Mouse (Mus musculus) retina, adult 2 months (tissue): Measurements from ENCODE around the gene Tars2.

Experiments
- DNase-seq: peaks from one replicate; pipeline ENCODE4 v3.0.0-alpha.2; 2012; ENCODE audit warnings: low read depth, low spot score

Gene Tars2

DNA sequence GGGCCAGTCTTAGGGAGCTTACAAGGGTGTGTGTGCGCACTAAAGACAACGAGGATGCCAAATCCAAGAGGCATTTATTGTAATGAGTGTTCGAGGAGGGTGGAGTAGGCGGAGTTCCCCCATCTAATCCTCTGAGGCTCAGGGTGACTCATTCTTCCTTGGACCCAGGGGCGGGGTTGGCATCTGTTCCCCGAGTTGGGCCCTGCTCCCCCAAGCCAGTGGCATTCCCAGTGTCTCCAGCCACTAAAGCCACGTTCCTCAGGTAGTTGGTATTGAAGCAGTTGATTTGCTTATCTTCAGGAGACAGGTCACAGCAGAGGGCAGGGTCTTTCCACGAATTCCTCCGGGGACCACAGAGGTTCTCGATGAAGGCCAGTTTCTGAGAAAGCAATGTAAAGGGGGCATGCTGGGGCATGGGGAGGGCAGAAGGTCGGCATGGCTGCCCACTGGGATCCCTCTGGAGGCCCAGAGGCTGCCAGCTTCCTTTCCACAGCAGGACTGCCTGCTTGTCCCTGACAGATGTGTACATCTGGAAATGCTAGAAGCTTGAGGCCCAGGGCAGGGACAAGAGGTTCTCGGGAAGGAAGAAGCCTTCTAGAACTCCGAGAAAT, 25.8 kb downstream of the Tars2 start:
- DNase-seq: no peak

DNA sequence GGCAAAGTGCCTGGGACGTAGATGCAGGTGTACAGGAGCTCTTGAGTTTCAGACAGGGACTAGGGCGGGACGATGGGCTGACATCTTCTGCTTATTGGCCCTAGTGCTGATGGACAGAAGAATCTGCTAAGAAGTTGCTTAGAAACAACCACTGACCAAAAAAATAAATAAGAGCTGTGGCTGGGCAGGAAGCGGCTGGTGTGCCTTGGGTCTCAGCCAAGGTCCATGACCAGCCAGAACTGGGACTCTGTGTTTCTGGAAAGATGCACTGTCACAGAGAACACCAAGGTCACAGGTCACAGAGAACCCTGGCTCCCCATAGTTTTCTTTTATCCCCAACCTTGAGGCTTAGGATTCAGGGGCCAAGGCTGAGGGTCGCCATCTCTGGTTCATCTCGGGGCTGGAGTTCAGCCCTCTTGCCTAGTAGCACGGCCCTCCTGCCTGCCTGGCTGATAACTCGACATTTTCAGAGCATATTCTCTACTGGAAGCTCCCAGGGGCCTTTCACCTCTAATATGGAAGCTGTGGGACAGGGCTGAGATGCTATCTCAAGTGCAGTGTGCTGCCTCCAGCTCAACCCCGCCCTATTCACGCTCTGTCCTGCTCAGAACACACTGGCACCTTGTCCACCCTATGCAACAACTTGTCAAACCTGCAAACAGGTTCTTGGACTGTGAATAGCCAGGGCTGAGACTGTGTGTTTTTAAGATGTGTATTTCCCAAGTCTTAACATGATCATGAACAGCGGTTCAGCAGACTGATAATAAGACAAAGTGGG, 27.1 kb downstream of the Tars2 start:
- no peak for DNase-seq

GRCm38 (mm10) chr3:95732297-95732696, 27.7 kb downstream of the Tars2 start:
- DNase-seq: no peak

DNA sequence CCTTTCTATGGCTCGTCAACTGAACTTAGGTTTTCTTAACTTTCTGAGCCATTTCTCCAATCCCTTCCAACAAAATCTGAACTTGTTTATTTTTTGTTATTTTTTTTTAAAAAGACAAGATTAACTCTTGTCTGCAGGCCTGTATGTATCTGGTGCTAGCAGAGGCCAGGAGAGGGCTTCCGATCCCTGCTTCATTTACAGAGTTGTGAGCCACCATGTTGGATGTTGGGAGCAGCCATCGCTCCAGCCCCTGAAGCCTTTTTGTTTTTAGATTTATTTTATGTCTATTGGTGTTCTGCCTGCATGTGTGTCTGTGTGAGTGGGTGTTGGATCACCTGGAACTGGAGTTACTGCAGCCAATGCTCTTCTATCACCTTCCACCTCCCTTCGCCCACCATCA, 28.2 kb downstream of the Tars2 start:
- no peak for DNase-seq

DNA sequence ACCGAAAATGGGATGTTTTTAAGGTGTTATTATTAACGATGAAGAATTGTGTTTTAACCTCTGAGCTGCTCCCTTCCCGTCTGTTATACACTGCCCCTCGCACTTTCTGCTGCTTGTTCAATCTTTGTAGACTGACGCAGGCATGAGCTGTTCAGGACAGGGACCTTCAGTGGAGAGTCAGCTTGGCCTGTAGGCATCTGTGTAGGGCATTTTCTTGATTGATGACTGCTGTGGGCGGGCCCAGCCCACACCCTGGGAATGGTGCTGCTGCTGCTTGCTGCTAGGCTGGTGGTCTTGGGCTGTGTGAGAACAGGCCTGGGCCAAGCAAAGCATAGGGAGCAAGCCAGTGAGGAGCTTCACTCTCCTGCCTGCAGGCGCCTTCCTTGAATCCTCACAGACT, 29.6 kb downstream of the Tars2 start:
- no peak for DNase-seq

- no peak for DNase-seq
Measured at GRCm38 (mm10) chr3:95728906-95729305, 31.1 kb downstream of the Tars2 start.

GRCm38 (mm10) chr3:95726696-95727358, 33.2 kb downstream of the Tars2 start:
- no peak for DNase-seq

DNA sequence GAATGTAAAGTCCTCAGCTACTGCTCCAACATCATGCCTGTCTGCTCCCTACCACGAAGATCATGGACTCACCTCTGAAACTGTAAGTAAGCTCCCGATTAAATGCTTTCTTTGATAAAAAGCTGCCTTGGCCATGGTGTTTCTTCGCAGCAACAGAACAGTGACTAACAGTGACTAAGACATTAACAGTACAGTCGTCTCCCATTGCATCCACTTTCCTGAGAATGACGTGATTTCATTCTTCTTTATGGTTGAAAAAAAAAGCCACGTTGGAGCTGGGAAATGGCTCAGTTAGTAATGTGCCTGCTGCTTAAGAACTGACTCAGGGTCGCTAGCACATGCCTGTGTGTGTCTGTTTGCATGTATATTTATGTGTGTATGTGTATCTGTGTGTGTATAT, 34.1 kb downstream of the Tars2 start:
- DNase-seq: no peak

GRCm38 (mm10) chr3:95722386-95722785, 37.6 kb downstream of the Tars2 start:
- no peak for DNase-seq

DNA sequence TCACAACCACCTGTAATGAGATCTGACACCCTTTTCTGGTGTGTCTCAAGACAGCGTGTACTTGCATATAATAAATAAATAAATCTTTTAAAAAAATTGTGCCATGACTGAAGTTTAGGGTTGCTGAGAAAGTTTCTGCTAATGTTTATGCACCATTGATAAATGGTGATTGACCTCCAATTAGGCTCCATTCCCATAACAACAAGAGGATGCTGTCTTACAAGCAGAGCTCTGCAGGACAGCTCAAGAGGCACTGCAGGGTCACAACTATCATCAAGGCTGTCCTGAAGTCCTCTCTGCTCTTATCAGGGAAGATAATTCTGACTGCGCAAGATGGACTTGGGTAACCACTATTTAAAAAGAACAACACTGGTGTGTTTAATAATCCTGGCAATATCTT, 41.9 kb downstream of the Tars2 start:
- DNase-seq: no peak

- DNase-seq: no peak
Measured at GRCm38 (mm10) chr3:95716075-95716474, 43.9 kb downstream of the Tars2 start.

DNA sequence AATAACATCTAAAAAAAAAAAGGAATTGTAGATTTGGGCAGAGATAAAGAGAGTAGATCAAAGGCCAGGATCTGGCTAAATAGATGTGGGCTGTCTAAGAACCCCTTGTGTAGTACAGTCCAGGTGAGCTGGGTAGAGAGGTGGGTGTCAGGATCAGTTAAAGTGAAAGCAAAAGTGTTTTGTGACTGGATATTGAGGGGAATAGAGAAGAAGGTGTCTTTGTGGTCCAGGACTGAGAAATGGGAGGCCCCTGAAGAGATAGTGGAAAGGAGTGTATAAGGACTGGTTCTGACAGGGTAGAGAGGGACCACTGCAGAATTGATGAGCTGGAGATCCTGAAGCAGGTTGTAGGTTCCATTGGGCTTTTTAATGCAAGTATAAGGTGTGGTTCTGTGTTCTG, 50.0 kb downstream of the Tars2 start:
- DNase-seq: no peak

GRCm38 (mm10) chr3:95709044-95709443, 51.0 kb downstream of the Tars2 start:
- DNase-seq: no peak

DNA sequence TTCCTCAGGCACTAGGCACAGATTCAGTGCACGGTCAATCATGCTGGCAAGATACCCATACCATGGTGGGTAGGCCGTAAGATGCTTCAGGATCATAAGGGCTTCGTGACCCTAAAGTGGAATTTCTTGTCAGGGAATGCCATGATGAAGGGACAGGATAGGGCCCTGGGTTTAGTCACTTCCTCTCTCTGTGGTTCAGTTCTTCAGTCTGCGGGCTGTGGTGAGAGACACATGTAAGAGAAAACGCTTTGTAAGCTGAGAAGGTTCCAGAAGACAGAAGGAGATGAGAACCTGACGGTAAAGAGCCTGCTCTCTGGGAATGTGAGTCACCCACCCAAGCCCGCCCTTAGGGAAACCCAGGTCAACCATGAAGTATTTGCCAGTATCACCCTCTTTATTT, 52.5 kb downstream of the Tars2 start:
- DNase-seq: no peak

DNA sequence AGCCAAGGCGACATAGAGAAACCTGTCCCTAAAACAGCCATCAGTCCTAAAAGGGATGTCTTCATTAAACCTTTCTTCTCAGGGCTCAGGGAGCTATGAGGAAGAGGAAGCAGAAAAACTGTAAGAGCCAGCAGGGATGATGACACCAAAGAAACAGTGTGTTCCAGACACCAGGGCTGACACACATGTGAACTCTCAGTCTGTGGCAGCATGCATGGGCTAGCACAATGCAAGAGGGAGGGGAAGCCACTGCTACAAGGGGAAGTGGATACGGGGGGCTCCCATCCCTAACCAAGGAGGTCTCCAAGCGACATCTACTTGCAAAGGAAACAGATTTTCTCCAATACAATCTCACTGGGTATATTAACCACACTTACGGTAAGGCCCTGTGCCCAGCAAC, 53.7 kb downstream of the Tars2 start:
- no peak for DNase-seq

DNA sequence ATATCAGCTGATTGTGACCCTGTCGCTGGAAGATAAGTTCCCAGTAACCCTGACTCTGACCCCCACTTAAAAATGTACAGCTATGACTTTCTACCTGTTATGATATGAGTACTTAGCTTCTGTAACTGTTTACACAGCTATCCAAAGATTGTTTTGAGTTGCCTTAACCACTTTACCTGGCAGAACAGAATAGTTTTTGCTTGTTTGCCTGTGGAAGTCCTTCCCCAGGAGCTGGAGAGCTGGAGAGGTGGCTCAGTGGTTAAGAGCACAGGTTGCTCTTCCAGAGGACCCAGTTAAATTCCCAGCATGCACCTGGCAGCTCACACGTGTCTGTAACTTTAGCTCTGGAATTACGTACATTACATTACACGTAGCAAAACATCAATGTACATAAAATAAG, 55.4 kb downstream of the Tars2 start:
- no peak for DNase-seq

- no peak for DNase-seq
Measured at GRCm38 (mm10) chr3:95703276-95703675, 56.7 kb downstream of the Tars2 start.

- DNase-seq: no peak
Measured at GRCm38 (mm10) chr3:95701877-95702540, 58.0 kb downstream of the Tars2 start.

DNA sequence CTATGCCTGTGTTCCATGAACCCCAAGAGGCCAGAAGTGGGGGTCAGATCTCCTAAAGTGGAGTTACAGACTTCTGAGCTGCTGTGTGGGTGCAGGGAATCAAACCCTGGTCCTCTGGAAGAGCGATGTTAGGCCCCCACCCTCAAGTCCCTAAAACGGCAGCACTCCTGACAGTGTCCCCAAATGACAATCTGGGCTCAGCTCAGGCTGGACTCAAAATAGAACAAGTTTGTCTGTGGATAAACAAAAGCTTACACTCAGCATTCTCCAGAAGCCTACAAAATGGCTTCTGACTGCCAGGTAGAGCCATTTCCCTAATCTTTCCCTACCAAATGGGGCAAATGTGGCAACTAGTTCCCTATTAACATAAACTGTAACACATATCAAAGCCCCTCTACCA, 58.9 kb downstream of the Tars2 start:
- no peak for DNase-seq

DNA sequence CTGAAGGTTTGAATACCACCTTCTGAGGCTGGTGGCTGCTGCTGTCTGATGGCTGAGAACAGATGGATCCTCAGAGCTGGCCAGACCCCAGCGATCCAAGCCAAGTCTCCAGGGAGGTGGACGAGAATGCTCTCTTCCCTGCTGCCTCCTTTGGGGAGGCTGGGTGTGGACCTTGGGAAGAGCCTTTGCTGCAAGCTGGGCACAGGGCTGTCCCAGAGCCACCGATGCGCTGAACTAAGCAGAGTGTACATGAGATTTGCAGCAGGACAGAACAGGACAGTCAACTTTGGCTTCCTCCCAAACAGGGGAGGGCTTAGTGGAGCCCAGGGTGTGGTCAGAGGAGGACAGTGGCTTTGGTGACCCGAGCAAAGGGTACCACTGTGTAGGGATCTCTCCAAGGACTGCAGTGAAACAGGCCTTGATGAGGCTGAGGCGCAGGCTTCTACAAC, 59.7 kb downstream of the Tars2 start:
- no peak for DNase-seq

DNA sequence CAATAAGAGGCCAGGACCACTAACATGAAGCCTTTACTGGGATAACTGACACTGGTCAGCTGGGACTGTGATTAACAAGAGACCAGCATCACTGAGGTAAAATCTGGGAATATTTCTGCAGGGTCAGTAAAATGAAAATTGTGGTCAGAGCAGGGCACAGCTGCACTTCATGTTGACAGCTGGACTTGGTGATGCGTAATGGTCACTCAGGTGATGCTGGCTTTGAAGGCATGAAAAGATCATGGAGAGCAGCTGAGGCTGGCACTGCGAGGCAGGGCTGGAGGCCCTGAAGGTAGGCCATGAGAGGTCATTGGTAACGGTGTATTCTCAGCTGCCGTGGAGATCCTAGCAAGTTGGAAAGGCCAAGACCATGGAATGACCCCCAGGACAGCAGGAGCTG, 61.7 kb downstream of the Tars2 start:
- DNase-seq: no peak

GRCm38 (mm10) chr3:95696360-95696759, 63.6 kb downstream of the Tars2 start:
- DNase-seq: no peak
